Mouse (Mus musculus): ENCODE measurements around the gene Gm49333.

GRCm38 (mm10) chr16:20604705-20605104 is 6.7 kb upstream of the Gm49333 start:
- TF ChIP-seq CTCF (IDR thresholded peaks at IDR 0.05) (no peak), EP300 (IDR thresholded peaks at IDR 0.05; ENCODE audit: insufficient read depth, low read depth, low read length) (no peak), POLR2A (IDR thresholded peaks at IDR 0.05; ENCODE audit: insufficient read depth, low read depth, low read length) (no peak)

Data from heart, adult 2 months (tissue).